Mouse (Mus musculus) layer of hippocampus, postnatal 14 days (tissue): ENCODE results near the gene Slc16a6. TPM values are rescaled to one million over a fixed set of nuclear protein-coding genes. Genes with fewer than 3 reads are reported as not detected.

Source experiments
- DNase-seq, 2 experiments: peaks; one replicate each; pipeline ENCODE4 v3.0.0; 2021 to 2022; ENCODE audit warnings: low spot score in 2 of 2, mixed read lengths in 1 of 2
- total RNA-seq, 2 experiments: library from RNA; stranded (reverse); gene quantifications; 2 replicates each; pipeline ENCODE4 v1.2.3; 2021

Gene Slc16a6
- total RNA-seq, 2 experiments from 2014 or later, result 9.6 to 12.1 TPM

DNA sequence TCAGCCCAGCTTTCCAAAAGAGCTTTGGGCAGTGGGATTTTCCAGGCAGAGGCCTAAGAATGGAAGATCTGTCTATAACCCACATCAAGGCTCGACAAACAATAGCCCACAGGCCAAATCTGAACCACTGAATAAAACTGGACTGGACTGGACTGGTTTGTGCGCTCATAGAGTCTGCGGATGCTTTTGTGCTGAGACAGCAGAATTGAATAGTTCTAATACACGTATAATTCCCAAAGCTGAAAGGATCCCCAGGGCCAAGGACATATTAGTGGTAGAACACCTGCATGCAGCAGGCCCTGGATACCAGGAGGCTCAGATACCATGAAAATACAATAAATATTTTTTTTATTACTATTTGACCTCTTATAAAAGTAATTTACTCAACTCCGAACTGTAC lies 17.1 kb downstream of the Slc16a6 start:
- DNase-seq, result no peak

DNA sequence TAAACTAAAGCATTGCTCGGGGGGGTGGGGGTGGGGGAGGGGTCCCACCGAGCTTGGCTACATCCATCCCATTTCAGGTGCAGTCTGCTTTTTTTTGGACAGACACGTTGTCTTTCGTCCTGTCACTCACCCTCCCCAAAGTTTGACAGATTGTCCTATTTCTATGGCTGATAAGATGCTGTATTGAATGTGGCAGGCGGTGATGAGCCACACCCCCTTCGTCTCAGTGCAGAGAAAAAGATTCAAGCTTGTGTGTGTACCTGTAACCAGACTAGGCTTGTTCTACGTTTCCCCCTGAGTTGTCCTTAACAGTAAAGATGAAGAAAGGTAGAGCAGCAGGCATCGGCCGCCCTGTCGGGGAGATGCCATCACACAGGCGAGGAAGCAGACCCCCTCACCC lies 22.2 kb downstream of the Slc16a6 start:
- DNase-seq, result no peak

DNA sequence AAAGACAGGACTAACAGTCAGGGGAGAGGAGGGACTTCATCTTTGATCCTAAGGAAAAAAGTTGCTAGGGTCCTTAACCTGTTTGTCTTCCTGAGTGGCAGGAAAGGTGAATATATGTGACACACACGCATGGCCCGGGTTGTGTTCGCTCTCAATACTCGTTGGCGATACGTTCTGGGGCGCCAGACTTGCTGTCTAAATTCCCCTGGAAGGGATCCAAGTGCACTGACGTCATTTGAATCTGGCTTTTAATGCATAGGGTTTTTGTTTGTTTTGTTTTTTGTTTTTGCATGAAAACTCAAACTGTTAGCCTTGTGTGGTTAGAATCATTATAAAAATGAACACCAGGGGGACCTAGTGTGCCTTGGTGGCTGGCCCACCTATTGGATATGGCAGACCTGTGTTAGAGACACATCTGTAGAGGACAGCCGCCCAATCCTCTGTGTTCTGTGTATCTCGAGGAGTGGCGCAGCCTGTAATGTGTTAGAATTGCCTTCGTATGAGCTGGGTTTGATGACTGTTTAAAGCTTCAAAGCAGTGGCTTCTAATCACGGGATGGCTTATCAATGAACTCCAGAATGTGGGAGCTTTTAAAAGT lies 27.9 kb downstream of the Slc16a6 start:
- peak in 1 of 2 experiments; percentile 67 for DNase-seq

DNA sequence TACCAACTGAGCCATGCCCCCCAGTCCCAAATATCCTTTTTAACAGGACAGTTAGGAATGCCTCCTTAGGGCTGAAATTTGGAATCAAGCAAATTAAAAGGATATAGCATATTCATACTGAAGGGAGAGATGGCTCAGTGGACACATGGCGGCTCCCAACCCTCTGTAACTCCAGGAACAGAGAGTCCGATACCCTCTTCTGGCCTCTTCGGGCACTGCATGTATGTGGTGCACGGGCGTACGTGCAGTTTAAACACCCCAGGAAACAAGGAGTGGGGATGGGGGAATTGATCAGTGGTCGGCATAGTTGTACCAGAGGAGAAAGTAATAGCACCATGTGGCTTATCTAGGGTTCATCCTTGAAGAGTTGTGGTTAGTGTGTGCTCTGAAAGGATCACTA lies 28.8 kb downstream of the Slc16a6 start:
- DNase-seq, result no peak

DNA sequence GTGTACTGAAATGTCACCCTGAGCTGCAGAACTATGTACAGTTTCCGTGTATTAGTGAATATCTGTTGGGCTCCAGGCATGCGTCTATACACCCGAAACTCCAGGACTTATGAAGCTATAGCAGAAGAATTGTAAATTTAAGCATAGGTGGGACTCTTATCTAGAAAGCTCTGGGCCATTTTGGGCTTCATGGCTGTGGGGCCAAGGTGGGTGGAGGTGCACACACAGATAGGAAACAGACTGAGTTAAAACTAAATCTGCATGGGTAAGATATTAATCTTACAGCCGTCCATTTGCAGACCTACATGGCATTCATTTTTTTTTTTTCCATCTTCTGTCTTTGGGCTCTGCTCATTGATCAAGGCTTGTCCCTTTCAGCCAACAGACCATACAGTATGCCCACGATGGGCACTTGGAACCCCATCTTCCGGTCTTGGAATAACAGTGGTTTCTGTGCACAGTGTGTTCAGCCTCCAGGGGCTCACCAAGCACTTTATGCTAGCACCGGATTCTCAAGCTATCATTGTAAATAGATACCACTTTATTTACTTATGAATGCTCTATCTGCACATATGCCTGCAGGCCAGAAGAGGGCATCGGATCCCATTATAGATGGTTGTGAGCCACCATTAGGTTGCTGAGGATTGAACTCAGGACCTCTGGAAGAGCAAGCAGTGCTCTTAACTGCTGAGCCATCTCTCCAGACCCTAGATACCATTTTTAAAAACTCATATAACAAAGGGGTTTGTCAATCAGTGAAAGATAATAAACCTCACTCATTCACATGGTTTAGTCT lies 29.7 kb downstream of the Slc16a6 start:
- no peak for DNase-seq

DNA sequence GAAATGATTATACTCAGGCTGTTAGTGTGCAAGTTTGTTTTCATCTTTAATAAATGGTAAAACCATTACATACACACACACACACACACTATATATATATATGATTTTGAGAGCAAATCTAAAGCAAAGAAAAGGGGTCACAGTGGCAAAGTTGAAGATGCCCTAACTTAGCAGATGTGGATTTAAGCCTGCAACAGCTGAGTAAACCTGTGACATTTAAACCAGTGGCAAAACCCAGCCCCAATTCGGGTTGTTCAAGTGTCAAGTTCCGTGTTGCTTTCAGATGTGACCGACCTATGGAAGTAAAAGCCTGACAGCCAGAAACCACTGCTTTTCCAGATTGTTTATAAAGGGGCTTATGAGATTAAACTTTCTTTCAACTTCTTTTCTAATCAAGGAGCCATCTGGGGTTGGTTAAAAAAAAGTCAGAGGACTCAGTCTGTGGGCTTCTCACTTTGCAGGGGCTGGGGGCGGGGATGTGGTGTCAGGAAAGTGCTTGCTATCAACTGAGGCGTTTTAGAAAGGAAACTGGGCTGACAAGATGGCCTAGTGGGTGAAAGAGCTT lies 31.1 kb downstream of the Slc16a6 start:
- no peak for DNase-seq

DNA sequence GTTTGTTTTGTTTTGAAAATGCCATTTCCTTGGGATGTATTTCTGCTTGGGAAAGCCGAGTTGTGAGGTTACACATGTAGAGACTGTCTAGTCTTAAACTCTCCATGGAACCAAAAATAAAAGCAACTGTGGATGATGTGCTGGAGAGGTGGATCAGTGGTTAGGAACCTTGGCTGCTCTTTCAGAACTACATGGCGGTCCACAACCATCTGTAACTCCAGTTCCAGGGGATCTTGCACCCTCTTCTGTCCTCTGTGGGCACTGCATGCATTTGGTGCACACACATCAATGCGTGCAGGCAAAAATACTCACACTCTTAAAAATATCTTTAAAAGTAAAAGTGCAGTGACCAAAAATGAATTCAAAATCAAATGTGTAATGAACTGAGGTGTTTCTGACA lies 32.3 kb downstream of the Slc16a6 start:
- no peak for DNase-seq

DNA sequence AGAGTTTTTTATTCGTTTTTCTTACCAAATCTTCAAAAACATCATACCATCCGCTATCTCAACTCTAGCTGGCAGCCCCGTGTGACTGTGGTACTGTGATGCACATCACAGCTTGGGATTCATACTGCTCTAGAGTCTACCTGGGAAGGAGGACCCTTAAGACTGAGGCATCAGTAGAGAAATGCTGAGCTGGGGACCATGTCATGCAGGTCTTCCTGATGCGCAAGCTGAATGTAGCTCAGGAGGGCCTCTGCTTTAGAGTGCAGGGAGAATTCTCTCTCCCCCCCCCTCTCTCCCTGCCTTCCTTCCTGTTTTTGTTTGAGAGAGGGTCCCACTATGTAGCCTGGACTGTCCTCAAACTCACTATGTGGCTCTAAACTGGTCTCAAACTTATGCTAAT lies 32.8 kb downstream of the Slc16a6 start:
- DNase-seq, result no peak

DNA sequence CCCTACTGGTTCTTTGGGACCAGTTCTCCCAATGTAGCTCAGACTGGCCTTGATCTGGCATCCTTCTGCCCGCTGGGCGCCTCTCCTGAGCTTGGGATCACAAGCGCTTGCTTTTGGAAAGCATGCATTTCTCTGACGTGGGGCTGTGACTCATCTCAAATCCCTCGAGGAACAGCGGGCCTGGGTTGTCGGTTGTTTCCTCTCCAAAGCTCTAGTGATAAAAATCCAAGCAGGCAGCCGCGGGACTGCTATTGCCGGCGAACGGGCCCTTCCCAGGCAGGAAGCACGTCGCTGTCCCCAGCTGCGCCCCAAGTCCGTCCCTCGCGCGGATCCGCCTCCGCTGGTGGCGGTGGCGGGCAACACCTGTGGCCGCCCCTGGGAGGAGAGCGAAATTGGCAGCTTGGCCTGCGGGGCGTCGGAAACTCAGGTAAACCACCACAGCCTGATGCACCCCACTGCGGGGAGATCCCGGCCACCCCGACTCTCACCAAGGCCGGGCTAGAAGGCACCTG lies 33.5 kb downstream of the Slc16a6 start:
- peak; percentile 53 to 58 for DNase-seq

DNA sequence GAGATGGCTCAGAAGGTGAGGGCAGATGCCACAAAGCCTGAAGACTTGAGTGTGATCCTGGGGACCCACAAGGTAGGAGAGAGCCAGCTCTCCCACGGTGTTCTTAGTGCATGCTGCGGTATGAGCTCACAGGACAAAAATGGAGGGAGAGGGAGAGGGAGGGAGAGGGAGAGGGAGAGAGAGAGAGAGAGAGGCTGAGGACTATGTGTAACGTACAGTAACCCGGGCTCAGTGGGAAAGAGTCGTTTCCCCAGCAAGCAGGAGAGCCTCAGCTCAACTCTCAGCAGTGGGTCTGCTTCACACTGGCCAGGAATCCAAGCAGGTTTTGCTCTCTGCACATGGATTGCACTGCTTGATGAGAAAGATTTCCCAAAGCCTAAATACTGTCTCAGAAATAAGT lies 34.2 kb downstream of the Slc16a6 start:
- DNase-seq, result no peak

DNA sequence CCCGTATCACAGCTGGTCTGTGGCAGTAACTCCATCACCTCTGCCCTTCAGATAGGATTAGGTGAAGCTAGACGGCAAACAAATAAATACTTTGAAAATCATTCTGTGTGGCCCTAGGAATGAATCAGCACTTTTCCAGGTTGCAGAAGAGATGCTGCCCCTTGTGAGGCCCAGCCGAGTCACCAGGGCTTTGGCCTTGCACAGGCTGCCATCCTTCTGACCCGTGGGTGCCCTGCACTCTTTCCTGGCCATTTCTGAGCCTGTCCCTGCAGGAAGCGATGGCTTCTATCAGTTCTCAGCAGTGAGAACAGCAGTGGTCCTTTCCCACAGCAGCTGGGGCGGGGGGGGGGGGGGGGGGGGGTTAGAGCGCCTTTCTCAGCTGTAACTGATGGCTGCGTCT lies 36.5 kb downstream of the Slc16a6 start:
- no peak for DNase-seq

DNA sequence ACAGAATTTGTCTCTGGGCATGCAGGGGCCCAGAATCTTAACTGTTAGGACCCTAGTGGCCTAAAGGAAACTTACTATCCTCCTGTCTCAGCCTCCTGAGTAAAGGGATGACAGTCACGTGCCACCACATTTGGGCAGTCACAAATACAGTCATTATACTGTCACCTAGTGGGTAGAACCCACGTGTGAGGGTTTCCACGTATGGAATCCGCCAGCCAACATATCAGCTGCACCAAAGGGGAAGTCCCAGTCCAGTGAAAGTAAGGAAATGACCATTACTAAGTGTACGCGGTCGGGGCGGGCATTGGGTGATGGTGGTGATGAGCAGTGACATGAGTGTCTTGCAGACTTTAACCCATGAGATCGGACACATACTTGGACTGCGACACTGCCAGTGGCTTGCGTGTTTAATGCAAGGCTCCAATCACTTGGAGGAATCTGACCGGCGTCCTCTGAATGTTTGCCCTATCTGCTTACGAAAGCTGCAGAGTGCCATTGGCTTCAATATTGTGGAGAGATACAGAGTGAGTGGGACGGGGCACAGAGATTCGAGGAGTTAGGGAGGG lies 39.1 kb downstream of the Slc16a6 start:
- DNase-seq, result no peak

DNA sequence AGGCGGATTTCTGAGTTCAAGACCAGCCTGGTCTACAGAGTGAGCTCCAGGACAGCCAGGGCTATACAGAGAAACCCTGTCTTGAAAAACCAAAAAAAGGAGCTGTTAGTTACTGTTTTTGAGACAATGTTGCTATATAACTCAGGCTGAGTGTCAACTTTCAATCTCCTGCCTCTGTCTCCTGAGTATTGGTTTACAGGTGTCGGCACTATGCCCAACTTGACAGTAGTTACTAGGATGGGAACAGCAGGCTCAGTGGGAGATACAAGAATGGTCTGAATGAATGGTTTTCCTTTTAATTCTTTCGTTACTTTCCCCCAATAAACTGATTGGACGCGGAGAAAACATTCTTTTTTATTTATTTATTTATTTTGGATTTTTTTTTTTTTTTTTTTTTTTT lies 46.0 kb downstream of the Slc16a6 start:
- DNase-seq, result no peak

DNA sequence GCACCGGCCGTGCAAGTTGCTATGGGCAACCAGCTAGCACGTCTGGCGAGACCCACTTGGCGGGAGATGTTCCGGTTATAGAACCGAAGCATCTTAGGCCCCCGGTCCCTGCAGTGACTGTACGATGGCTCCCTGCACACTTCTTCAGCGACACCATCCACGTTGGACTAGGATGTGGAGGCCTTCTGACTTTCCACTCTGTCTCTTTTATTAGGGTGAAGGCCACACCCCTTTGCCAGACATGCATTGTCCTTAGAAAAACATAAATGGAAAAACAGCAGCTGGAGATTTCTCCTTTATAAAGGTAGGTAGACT lies 47.2 kb downstream of the Slc16a6 start:
- no peak for DNase-seq

DNA sequence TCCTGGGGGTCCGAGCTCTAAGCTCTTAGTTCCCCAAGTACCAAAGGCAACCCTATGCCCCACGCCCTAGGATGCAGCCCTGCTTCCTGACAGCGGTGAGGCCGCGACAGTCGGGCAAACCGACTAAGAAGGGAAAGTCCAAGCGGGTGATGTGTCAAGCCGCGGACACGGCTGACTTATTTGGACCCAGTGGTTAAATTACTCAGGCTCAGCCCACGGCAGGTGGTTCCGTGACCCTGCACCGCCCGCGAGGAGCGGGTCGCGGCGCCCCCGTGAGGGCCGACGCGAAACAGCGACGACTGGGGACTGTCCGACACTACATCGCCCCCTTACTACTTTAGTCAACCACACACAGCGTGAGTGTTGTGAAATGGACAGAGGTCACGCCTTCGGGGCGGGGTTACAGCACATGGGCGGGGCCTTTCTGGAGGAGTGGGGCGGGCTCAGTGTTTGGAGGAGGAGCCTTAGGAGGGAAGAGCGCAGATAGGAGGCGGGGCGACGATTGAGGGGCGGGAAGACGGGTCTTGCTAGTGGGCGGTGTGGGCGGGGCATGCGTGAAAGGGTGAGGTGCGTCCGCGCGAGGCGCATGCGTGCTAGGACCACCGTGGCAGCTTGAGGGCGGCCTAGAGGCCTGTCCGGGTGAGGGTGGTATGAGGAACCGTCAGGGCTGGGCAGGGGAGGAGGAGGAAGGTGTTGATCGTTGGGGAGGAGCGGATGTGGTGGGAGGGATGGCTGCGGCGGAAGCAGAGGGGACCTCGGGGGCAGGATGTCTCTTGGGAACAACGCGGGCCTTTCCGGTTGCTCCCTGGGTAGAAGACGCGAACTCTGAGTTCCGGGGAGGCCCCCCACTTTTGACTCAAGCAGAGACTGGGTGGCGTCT lies 47.8 kb downstream of the Slc16a6 start, which contains the start of gene Amz2:
Gene Amz2 (plus strand): TSS at position 555 of the 880 bp plus-strand sequence.
- peak; percentile 97 to 99 for DNase-seq

DNA sequence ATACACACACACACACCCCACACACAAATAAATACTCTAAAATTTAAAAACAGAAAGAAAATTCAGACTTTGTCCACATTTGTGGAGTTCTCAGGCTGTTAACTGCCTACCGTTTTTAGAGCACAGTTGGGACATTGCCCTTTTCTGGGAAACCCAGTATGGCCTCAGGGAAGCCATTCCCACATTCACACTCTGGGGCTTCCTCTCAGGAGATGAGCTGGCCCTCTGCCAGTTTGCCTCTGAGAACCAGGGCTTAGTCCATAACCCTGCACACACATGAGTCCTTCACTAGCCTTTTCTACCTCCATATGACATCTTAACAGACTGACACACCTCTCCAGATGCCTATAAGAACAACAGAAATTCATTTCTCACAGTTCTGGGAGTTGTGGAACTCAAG lies 50.1 kb downstream of the Slc16a6 start:
- DNase-seq, result no peak

DNA sequence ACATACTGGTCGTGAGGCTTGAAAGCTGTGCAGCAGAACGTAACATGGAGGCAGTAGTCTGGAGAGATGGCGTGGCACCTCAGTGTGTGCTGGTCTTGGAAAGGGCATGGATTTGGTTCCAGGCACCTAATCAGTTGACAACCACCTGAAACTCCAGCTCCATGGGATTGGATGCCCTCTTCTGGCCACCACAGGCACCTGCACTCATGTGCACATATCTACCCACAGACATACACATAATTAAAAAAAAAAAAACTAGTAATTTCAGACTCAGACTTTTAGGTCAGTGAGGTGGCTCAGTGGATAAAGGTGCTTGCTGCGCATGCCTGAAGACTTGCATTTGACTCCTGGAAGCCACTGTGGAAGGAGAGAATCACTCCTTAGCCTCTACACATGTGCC lies 51.1 kb downstream of the Slc16a6 start:
- no peak for DNase-seq

DNA sequence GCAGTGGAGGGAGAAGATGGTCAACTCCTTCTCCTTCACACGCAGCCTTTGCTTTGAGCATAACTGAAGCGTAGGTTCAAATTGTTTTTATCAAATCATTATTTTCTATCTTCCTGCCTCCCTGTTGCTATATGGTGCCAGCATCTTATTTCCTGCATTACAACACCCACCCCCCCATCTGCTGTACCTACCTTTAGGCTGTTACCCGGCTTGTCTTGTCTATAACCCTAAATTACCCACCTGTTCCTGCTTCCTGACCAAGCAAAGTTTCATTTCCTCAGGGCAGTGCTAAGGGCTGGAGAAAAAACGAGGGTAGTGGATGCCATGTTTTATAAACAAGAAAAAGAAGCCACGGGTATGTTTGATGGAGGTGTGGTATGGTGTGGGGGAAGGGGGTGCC lies 52.2 kb downstream of the Slc16a6 start:
- no peak for DNase-seq

DNA sequence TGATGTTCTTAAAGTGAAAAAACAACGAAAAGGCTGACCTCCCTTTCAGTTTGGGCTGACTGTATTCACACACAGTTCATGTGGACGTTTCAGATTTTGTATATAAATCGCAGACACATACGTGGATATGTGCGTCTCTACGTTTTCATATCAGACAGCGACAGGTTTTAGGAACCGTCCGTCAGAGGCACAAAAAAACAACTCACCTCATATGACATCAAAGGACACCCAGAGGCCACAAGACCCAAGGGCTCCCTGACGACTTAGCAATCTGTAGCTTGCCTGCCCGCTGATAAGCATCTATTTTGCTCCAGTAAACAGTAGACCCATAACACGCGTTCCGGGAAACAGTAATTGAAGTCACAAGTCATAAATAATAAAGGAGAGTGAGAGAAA lies 52.8 kb downstream of the Slc16a6 start:
- DNase-seq, result no peak

DNA sequence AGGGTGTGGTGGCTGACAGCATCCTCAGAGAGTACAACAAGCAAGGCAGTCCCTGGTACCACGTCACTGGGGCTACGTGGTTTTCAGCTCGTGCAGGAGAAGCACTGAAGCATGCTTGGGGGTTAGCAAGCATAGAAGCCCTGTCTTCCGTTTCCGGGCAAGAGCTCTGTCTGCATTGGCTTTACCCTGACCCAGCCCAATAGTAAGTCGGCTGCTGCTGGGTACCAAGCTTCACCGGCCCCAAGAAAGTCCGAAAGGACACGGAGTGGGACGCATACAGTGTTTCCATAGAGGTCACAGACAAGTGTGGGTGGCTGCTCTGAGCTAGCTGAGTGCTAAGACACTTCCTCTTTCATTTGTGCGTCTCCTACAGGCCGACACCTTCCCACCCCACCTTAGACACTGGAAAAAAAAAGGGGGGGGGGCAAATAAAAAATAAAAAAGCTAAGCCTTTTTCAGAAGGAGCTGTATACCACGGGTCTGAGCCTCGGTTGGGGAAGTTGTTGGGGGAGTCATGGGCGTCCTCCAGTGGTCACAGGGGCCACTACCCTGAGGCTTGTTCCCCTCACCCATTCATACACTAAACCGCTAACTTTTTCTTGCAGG lies 53.3 kb downstream of the Slc16a6 start:
- no peak for DNase-seq

DNA sequence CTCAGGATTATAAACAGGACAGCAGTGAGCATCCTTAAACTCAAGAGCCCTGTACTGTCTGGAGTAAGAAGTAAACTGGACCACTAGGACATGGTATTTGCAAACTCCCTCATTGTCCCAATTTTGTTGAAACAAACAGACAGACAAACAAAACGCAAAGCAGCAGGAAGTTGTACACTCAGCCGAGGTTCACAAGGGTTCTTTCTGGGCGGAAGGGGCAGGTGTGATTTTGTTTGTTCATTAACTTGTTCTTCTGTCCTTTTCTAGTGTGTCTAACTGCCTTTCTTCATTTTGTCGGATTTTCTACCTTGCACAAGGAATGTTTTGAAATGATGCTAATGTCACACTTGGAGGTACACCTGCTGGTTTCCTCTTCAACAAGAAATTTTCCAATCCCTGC lies 53.9 kb downstream of the Slc16a6 start:
- no peak for DNase-seq
